ENCODE assay signal across 10 mouse cellular contexts in genomic region chr7:27331541-27331851, GRCm38 (mm10). TPM values are rescaled to one million over a fixed set of nuclear protein-coding genes. Genes with fewer than 3 reads are reported as not detected.
DNase-seq lines count a peak whose midpoint lies in the region; ATAC-seq and TF ChIP-seq lines count a peak whose summit lies in the region.
"Had no signal": no experiment of that assay in that cellular context is flagged by ENCODE, and none has a peak within 500 bp of the region (broad histone marks: within the 10 kb centered on the region; RNA-seq: fewer than 3 reads in every experiment).

No protein-coding gene starts in this region.

- WGBS in heart, embryonic 16.5 days = 3% methylated on average over 8 of the region's 8 CpGs
- 6% methylated on average over 8 of the region's 8 CpGs for WGBS in liver, embryonic 13.5 days (ENCODE audit: insufficient replicate concordance)

- H3K4me3 ChIP-seq in ES-E14 (ENCODE audit: insufficient read depth in 1 of 2, low read depth in 1 of 2, low read length in 2 of 2, poor library complexity in 1 of 2, severe bottlenecking in 1 of 2) = peak overlapping the region; percentile 69 to 76
- H3K4me3 ChIP-seq in heart, embryonic 16.5 days (ENCODE audit: low read length) = peak overlapping the region; percentile 73
- H3K4me3 ChIP-seq in liver, embryonic 13.5 days (replicated peaks) = no peak overlapping the region; the same call in 1 of the 2 replicates

- no peak for ATAC-seq in heart, embryonic 16.5 days (replicated peaks; ENCODE audit: extremely low read depth, insufficient read depth, low FRiP score)
- no peak for ATAC-seq in liver, embryonic 13.5 days (ENCODE audit: low read depth)
- ATAC-seq in CD4-positive, CD25-positive, alpha-beta regulatory T cell, adult 4 months = no peak

- DNase-seq in adrenal gland, postnatal 14 days = peak; percentile 51
- DNase-seq in adrenal gland, adult 2 months = no peak
- no peak for DNase-seq in ES-E14 (ENCODE audit: low read depth, low spot score)
- DNase-seq in liver, embryonic 13.5 days = no peak
- peak; percentile 72 for DNase-seq in testis, postnatal 10 days (ENCODE audit: low spot score)
- DNase-seq in yolk sac, embryonic 10.5 days (ENCODE audit: low spot score) = no peak

- H3K4me2 ChIP-seq in heart, embryonic 16.5 days (ENCODE audit: low read depth, low read length) = peak overlapping the region; percentile 90
- H3K4me2 ChIP-seq in liver, embryonic 13.5 days = peak overlapping the region; percentile 73

- peaks cover 14 to 24% of the 10 kb centered on the region in 2 experiments; a peak in 3 of 4 replicates for H3K4me1 ChIP-seq in ES-E14 (ENCODE audit: control insufficient read depth in 2 of 2, insufficient read depth in 2 of 2, low read length in 2 of 2, poor library complexity in 1 of 2)
- peaks cover 48% of the 10 kb centered on the region for H3K4me1 ChIP-seq in heart, embryonic 16.5 days (ENCODE audit: control insufficient read depth, insufficient read depth, low read length)
- peaks cover 64% of the 10 kb centered on the region for H3K4me1 ChIP-seq in liver, embryonic 13.5 days (replicated peaks)

- H3K36me3 ChIP-seq in ES-E14 (ENCODE audit: control insufficient read depth, insufficient read depth, low read length, poor library complexity, severe bottlenecking) = peaks cover 8% of the 10 kb centered on the region; the same call in 1 of the 2 replicates
- no peaks in the 10 kb centered on the region; the same call in 1 of the 2 replicates for H3K36me3 ChIP-seq in heart, embryonic 16.5 days (ENCODE audit: control insufficient read depth, insufficient read depth)
- no peaks in the 10 kb centered on the region for H3K36me3 ChIP-seq in liver, embryonic 13.5 days

- H3K9ac ChIP-seq in ES-E14 (ENCODE audit: insufficient read depth, low read depth, low read length, poor library complexity, severe bottlenecking) = peak overlapping the region; percentile 87
- H3K9ac ChIP-seq in heart, embryonic 16.5 days (ENCODE audit: low read length) = peak overlapping the region; percentile 85
- no peak overlapping the region for H3K9ac ChIP-seq in liver, embryonic 13.5 days

- in situ Hi-C loops in ES-E14 (cut with MboI; ENCODE audit: low sequenced_read_pairs in 2 of 2, unreplicated experiment in 2 of 2) = no loop called here

- no peaks in the 10 kb centered on the region for H3K9me3 ChIP-seq in ES-E14 (ENCODE audit: control insufficient read depth, insufficient read depth, low read depth, low read length)
- H3K9me3 ChIP-seq in heart, embryonic 16.5 days (replicated peaks; ENCODE audit: control insufficient read depth, low read length) = no peaks in the 10 kb centered on the region
- no peaks in the 10 kb centered on the region for H3K9me3 ChIP-seq in liver, embryonic 13.5 days (replicated peaks)

- peaks cover 85% of the 10 kb centered on the region for H3K27me3 ChIP-seq in heart, embryonic 16.5 days (ENCODE audit: control insufficient read depth, insufficient read depth, low read length)
- peaks cover 100% of the 10 kb centered on the region for H3K27me3 ChIP-seq in liver, embryonic 13.5 days

- H3K27ac ChIP-seq in ES-E14 (ENCODE audit: insufficient read depth, low read depth, low read length, poor library complexity, severe bottlenecking) = peak overlapping the region; percentile 91
- peak overlapping the region; percentile 74 for H3K27ac ChIP-seq in heart, embryonic 16.5 days (ENCODE audit: low read length)
- H3K27ac ChIP-seq in liver, embryonic 13.5 days = no peak overlapping the region

TF ChIP-seq in ES-E14, 5 proteins besides CTCF, POLR2A, EP300 and RAD21:
- TF ChIP-seq ZNF384 (IDR thresholded peaks at IDR 0.05; ENCODE audit: low read depth, low read length) (no peak), MAFK (IDR thresholded peaks at IDR 0.05; ENCODE audit: insufficient read depth, low read depth, low read length) (no peak), CHD2 (IDR thresholded peaks at IDR 0.05; ENCODE audit: low read depth, low read length) (no peak), HCFC1 (IDR thresholded peaks at IDR 0.05; ENCODE audit: borderline replicate concordance, insufficient read depth, low read length) (no peak), ZC3H11A (IDR thresholded peaks at IDR 0.05; ENCODE audit: borderline replicate concordance, low read depth, low read length) (no peak)
TF ChIP-seq in ES-E14: peak in this region for 0.

RNA-seq across cellular contexts. Expression of gene Ltbp4, which starts 6.0 kb away (rescaled TPM):
- total RNA-seq in adrenal gland, postnatal 14 days (2021) = 122 and 126 TPM in 2 replicates
- 10 to 100 TPM; 70.3 to 94.7 TPM for total RNA-seq in adrenal gland, adult 2 months (2021)
- 253 and 263 TPM in 2 replicates for polyA plus RNA-seq in adrenal gland, adult 2 months (2012; rRNA removed)
- 65.8 and 114 TPM in 2 replicates for total RNA-seq in ES-E14 (2012; rRNA removed)
- 63.5 and 86.0 TPM in 2 replicates for polyA plus RNA-seq in heart, embryonic 16.5 days (2015; fragmentation: Nextera tagmentation; extraction: Ambion mirVana)
- polyA plus RNA-seq in liver, embryonic 13.5 days (2015; fragmentation: Nextera tagmentation; extraction: Ambion mirVana) = 3.6 and 3.9 TPM in 2 replicates
- 1 to 10 TPM in 1 of 2 experiments, under 1 TPM in 1; 0.77 to 2.0 TPM for polyA plus RNA-seq in CD4-positive, CD25-positive, alpha-beta regulatory T cell, adult 4 months (2017; shearing (Covaris generic))
- total RNA-seq: neutrophil, adult 5-6 weeks had no signal

RNA-seq across cellular contexts. Expression of gene Shkbp1, which starts 24.3 kb away (rescaled TPM):
- 16.1 and 26.1 TPM in 2 replicates for total RNA-seq in adrenal gland, postnatal 14 days (2021)
- total RNA-seq in adrenal gland, adult 2 months (2021) = 10 to 100 TPM; 11.3 to 22.5 TPM
- 60.8 and 74.5 TPM in 2 replicates for polyA plus RNA-seq in adrenal gland, adult 2 months (2012; rRNA removed)
- 28.8 and 45.5 TPM in 2 replicates for total RNA-seq in ES-E14 (2012; rRNA removed)
- polyA plus RNA-seq in heart, embryonic 16.5 days (2015; fragmentation: Nextera tagmentation; extraction: Ambion mirVana) = 22.3 and 24.1 TPM in 2 replicates
- polyA plus RNA-seq in liver, embryonic 13.5 days (2015; fragmentation: Nextera tagmentation; extraction: Ambion mirVana) = 23.1 and 25.0 TPM in 2 replicates
- 10 to 100 TPM; 49.2 to 76.0 TPM for polyA plus RNA-seq in CD4-positive, CD25-positive, alpha-beta regulatory T cell, adult 4 months (2017; shearing (Covaris generic))

RNA-seq across cellular contexts. Expression of gene Gm20479, which starts 25.7 kb away (rescaled TPM):
- total RNA-seq in adrenal gland, postnatal 14 days (2021) = 1.8 TPM in 2 replicates
- 1 to 10 TPM in 1 of 2 experiments, not detected in 1; 6.3 TPM for total RNA-seq in adrenal gland, adult 2 months (2021)
- polyA plus RNA-seq in adrenal gland, adult 2 months (2012; rRNA removed) = 0.28 TPM in 2 replicates
- 1.4 and 1.5 TPM in 2 replicates for total RNA-seq in ES-E14 (2012; rRNA removed)
- 0.46 TPM in 1 of 2 replicates, not detected in the other for polyA plus RNA-seq in heart, embryonic 16.5 days (2015; fragmentation: Nextera tagmentation; extraction: Ambion mirVana)
- 0.50 TPM in 1 of 2 replicates, not detected in the other for polyA plus RNA-seq in liver, embryonic 13.5 days (2015; fragmentation: Nextera tagmentation; extraction: Ambion mirVana)
- polyA plus RNA-seq in CD4-positive, CD25-positive, alpha-beta regulatory T cell, adult 4 months (2017; shearing (Covaris generic)) = not detected
- total RNA-seq: neutrophil, adult 5-6 weeks had no signal
- polyA plus RNA-seq: embryonic facial prominence, embryonic 11.5 days had no signal

Comparison
In these comparisons a context has a peak if more than half of its experiments do, and no peak if none do; other contexts are left out.
1. DNase-seq: peak in adrenal gland, postnatal 14 days (single experiment) and testis, postnatal 10 days (single experiment); none in adrenal gland, adult 2 months (single experiment), ES-E14 (single experiment), liver, embryonic 13.5 days (single experiment) and yolk sac, embryonic 10.5 days (single experiment).
2. RNA of gene Ltbp4, which starts 6.0 kb away (polyA plus RNA-seq): 253 to 263 TPM in adrenal gland, adult 2 months and 63.5 to 86.0 TPM in heart, embryonic 16.5 days; 3.6 to 3.9 TPM in liver, embryonic 13.5 days and 0.77 to 2.0 TPM in CD4-positive, CD25-positive, alpha-beta regulatory T cell, adult 4 months; every median in the first group is over 10 times any median in the second.